Mouse (Mus musculus) adrenal gland, adult 8-10 months (tissue): ENCODE results near the gene Ap3s2. TPM values are rescaled to one million over a fixed set of nuclear protein-coding genes. Genes with fewer than 3 reads are reported as not detected.

Source experiments
- DNase-seq: peaks from one replicate; pipeline ENCODE4 v3.0.0; 2022
- microRNA-seq, 2 experiments: library from miRNA; unstranded; fragments of <30 nt; microRNA quantifications; one replicate each; pipeline ENCODE4 v1.2.0; 2022
- total RNA-seq, 4 experiments: library from RNA; stranded (reverse); gene quantifications; 2 replicates each; pipeline ENCODE4 v1.2.4; 2022

The Ap3s2 gene
- total RNA-seq, 4 experiments from 2014 or later = 27.3 to 32.1 (median 30.7) TPM

DNA sequence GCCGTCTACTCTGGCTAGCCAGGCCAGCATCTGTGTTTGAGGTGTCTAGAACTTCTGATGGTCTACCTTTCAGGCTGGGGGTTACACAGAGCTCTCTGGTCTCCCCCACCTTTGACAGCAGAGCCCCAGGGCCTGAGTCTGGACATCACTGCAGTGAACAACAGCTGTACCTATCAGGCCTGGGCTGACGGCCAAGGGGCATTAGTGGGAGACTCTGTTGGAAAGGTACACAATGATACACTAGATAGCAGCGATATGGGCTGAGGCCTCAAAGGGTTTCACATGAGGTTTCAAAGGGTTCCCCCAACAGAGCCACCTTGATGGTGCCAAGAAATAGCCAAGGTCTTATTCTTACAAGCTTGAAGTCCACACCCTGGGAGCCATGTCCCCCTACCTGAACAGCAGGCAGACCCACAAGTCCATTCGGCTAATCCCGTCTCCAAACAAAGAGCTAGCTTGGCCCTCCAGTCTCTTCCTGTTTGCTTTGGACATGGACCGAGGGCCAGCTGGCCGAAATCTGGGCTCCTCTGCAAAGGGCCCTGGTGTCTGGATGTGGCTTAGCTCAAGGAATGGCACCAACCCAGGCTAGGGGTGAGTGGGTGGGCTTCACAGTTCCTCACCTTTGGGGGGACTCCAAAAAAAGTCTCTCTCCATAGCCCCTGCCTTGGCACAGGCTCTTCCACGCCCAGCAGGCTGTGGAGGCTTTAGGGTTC lies 76.2 kb downstream of the Ap3s2 start:
- no peak for DNase-seq

DNA sequence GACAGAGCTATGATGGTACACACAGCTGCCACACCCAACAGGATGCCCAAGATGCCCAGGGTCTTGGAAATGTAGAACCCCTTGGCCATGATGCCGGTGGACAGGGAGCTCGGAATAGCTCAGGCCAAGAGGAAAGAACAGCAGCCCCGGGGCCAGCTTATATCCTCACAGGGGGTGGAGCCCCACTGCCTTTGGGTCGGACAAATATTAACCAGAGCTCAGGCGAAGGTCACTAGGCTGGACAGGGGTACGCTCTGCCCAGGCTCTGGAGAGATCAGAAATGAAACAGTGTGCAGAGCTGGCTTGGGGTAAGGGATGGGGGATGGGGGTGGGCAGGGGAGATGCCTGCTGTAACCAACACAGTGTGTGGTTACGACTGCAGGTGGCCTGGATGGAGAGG lies 78.3 kb downstream of the Ap3s2 start:
- DNase-seq = no peak

DNA sequence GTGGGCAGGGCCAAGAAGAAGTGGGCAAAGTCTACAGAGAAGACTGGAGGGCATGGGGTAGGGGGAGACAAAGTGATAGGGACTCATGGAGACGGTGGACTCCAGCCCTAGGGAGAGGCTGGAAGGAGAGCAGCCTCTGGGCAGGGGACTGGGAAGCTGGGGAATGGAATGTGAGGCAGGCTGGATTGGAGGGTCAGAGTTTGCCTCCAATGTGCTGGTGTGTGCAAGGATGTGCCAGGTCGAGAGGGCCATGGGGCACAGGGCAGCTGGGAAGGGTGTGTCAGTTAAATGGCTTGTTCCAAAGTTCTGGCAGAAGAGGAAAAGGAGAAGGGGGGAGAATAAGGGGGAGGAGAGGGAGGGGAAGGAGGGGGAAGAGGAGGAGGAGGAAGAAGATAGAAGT lies 83.2 kb downstream of the Ap3s2 start:
- no peak for DNase-seq

DNA sequence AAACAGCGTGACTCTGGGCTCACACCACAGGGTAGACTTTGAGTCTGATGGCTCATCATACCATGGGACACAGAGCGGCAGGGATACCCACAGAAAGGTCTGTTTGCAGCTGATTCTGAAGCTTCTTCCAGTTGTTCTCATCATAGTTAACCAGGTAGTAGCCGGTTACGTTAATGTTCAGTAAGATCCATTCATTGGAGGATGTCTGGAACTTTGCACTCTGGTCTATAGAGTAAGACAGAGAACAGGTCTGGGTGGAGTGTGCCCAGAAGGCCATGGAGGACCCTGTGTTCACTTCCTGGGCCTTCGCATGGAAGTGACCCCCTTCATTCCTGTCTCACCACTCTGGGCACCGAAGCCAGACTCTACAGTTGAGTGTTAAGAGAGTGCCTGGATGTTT lies 85.3 kb downstream of the Ap3s2 start:
- no peak for DNase-seq

DNA sequence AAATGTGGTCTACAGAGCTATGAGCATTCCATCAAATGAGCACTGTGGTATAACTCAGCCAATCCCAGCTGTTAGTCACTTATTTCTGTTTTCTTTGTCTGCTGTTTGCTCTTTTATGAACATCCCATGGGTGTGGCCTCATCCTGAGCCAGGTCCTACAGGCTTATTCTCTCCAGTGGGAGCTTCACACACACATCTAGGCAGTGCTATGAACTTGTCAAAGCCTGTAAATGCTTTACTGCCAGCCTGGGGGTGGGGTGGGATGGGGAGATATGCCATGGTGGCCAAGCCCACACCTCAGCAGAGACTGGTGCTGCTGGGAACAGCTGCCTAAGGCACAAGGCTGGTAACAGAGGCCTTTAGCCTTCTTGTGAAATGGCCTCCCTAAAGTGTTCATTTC lies 87.5 kb downstream of the Ap3s2 start:
- no peak for DNase-seq

DNA sequence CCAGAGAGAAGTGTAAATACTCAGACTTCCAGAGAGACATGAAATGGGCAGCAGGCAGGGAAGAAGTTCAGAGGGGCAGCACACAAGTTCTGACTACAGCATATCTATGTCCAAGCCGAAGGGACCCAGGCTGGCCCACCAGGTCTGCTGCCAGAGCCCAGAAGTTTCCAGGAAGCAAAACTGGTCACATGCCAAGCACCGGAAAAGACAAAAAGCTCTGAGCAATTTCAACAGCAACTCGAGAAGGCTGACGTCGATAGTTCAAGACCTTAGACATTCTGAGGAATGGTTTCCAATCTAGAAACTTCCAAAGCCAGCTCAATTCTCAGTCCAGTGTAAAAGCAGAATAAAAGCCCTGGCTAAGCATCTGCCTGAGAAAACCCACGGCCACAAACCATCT lies 88.9 kb downstream of the Ap3s2 start:
- DNase-seq = no peak

DNA sequence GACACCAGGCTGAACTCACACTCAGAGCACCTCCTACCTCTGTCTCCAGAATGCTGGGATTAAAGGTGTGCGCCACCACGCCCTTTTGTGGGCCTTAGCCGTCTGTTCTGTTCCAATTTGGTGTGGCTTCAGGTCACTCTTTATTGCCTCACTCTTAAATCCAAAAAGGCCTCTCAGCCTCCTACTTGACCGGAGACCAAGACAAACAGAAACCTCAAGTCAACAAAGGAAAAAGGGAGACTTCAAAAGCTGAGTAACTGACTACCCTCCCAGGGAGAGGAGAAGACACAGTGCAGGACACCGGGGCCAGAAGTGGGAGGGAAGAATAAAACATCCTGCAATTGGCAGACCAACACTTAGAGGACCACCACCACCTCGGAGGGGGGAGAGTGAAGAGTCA lies 89.3 kb downstream of the Ap3s2 start:
- DNase-seq = no peak

DNA sequence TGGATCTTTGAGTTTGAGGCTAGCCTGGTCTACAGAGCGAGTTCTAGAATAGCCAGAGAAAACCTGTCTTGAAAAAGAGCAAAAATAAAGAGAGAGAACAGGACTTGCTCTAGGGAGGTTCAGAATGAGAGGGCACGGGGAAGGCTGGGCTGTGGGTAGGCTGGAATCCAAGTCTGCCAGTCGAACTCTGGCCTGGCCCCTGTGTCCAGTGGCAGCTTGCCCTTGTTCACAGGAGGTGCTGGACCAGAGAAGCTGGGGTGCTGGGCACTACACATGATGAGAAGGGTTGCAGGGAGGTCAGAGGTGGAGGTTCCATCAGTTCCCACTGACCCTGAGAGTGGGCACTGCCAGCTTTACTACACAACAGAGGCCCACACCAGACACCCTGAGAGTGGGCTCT lies 92.1 kb downstream of the Ap3s2 start:
- DNase-seq = no peak

Small RNA genes within 50 kb of the gene (microRNA-seq; reads per million reads assigned to microRNA genes)
- gene Gm24541 = 0 reads per million in 2 experiments

Other genes with a start within 250 kb of the Ap3s2 start
- 1 to 10 TPM; 2.8 to 6.4 (median 4.2) TPM for gene Kif7, start 204.9 kb downstream of the Ap3s2 start, total RNA-seq
- 100 to 1,000 TPM; 277 to 564 (median 391) TPM for gene Plin1, start 187.7 kb downstream of the Ap3s2 start, total RNA-seq
- 10 to 100 TPM; 52.5 to 60.1 (median 54.5) TPM for gene Pex11a, start 177.5 kb downstream of the Ap3s2 start, total RNA-seq
- gene Wdr93, start 177.5 kb downstream of the Ap3s2 start, total RNA-seq = 1 to 10 TPM in 3 of 4 experiments, under 1 TPM in 1; 0.99 to 1.6 (median 1.3) TPM
- not detected for gene Mesp1, start 126.9 kb downstream of the Ap3s2 start, total RNA-seq
- 1 to 10 TPM in 1 of 4 experiments, under 1 TPM in 3; 0.41 to 1.5 (median 0.62) TPM for gene Mesp2, start 109.9 kb downstream of the Ap3s2 start, total RNA-seq
- 10 to 100 TPM; 10.5 to 21.9 (median 15.4) TPM for gene Anpep, start 59.6 kb downstream of the Ap3s2 start, total RNA-seq
- gene Arpin, start 14.7 kb upstream of the Ap3s2 start, total RNA-seq = 10 to 100 TPM; 16.9 to 27.6 (median 22.9) TPM
- gene Zfp710, start 104.2 kb upstream of the Ap3s2 start, total RNA-seq = 10 to 100 TPM; 14.3 to 34.1 (median 25.3) TPM
- gene Idh2, start 194.7 kb upstream of the Ap3s2 start, total RNA-seq = 100 to 1,000 TPM; 122 to 222 (median 165) TPM